Mouse (Mus musculus) forebrain, embryonic 12.5 days (tissue): ENCODE measurements around the gene 6030408B16Rik. TPM values are rescaled to one million over a fixed set of nuclear protein-coding genes. Genes with fewer than 3 reads are reported as not detected.

Source experiments
- ATAC-seq: fragments of 200-750 bp; cut with Nextera tagmentation; 2 replicates; pipeline ENCODE4 v1.8.0; 2017; ENCODE audit warnings: moderate TSS enrichment; ENCODE audit not compliant: low FRiP score
- H3K27ac ChIP-seq: fragments of 300-500 bp; sonication (generic); 2 replicates; pipeline ENCODE4 v1.5.1; 2016; ENCODE audit warnings: mild to moderate bottlenecking
- H3K27me3 ChIP-seq: fragments of 300-500 bp; sonication (generic); 2 replicates; pipeline ENCODE4 v1.6.1; 2016; ENCODE audit warnings: mild to moderate bottlenecking
- H3K36me3 ChIP-seq: fragments of 300-500 bp; sonication (generic); replicated peaks from 2 replicates; pipeline ENCODE4 v1.6.1; 2016; ENCODE audit warnings: mild to moderate bottlenecking
- H3K4me1 ChIP-seq: fragments of 300-500 bp; sonication (generic); 2 replicates; pipeline ENCODE4 v1.6.1; 2016
- H3K4me2 ChIP-seq: fragments of 300-500 bp; sonication (generic); 2 replicates; pipeline ENCODE4 v1.6.1; 2016; ENCODE audit warnings: mild to moderate bottlenecking, moderate library complexity
- H3K4me3 ChIP-seq: fragments of 300-500 bp; sonication (generic); replicated peaks from 2 replicates; pipeline ENCODE4 v1.5.1; 2016; ENCODE audit warnings: mild to moderate bottlenecking
- H3K9ac ChIP-seq: fragments of 300-500 bp; sonication (generic); 2 replicates; pipeline ENCODE4 v1.6.1; 2016; ENCODE audit warnings: mild to moderate bottlenecking
- H3K9me3 ChIP-seq: fragments of 300-500 bp; sonication (generic); 2 replicates; pipeline ENCODE4 v1.6.1; 2016
- WGBS: fragments of 180-500 bp; shearing (Covaris S2); methylation state at CpG from one replicate; pipeline ENCODE4 v1.1.7; 2016; 5-methylcytosine and 5-hydroxymethylcytosine counted together
- polyA plus RNA-seq: library from polyadenylated mRNA; unstranded; fragments of >200 nt; fragmentation: Nextera tagmentation; extraction: Ambion mirVana; gene quantifications from 2 replicates; pipeline ENCODE4 v1.2.1, GENCODE M21; 2016

6030408B16Rik gene
- polyA plus RNA-seq, 1 experiment from 2014 or later, result 0.27 TPM

DNA sequence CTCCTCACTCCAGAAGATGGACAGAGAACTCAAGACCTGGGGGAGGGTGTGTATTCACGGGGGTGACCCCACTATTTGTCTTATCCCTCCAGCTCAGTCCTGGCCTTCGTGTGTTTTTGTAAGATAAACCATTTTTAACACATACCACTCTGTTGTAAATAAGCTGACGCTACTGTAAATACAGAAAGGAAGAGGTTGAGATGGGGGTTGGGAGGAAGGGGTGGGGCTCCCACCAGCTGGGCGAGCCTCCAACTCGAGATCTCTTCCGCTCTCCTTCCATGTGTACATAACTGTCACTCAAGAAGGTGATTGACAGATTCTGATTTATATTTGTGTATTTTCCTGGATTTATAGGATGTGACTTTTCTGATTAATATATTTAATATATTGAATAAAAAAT is 18.6 kb upstream of the 6030408B16Rik start:
- no peak for ATAC-seq
- H3K4me2 ChIP-seq, result no peak overlapping the region
- peaks cover 16% of the 10 kb centered on the region for H3K4me1 ChIP-seq
- WGBS, result 85% methylated on average over 6 of the region's 6 CpGs
- H3K4me3 ChIP-seq, result no peak overlapping the region
- no peak overlapping the region for H3K27ac ChIP-seq
- no peaks in the 10 kb centered on the region for H3K27me3 ChIP-seq
- H3K36me3 ChIP-seq, result peaks cover 22% of the 10 kb centered on the region
- no peaks in the 10 kb centered on the region for H3K9me3 ChIP-seq
- H3K9ac ChIP-seq, result no peak overlapping the region

DNA sequence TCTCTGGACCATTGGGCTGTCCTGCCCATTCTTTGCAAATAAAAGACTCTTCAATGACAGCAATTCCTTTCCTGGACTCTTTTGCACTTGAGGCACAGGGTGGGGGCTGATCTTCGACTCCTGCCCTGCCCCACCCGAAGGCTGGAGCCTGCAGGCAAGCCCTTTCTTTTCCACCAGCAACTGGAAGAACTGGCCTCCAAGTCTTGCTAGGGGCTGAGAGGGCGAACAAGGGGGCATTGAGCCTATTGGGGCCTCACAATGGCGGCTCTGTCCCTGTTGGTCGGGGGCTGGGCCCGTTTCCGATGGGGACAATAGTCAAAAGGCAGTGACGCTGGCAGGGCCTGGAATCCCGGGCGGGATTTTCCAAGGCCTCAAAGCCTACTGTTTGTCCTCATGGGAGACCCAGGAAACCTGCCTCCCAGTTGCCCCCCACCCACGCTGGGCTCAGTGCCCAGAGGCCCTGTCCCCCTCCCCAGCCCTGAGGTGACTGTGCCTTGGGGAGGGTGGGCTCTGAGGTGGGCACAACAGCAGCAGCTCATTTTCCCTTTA is 15.6 kb upstream of the 6030408B16Rik start:
- H3K9ac ChIP-seq, result no peak overlapping the region
- H3K4me2 ChIP-seq, result no peak overlapping the region
- WGBS, result 11% methylated on average over 11 of the region's 11 CpGs
- H3K9me3 ChIP-seq, result no peaks in the 10 kb centered on the region
- no peak overlapping the region for H3K4me3 ChIP-seq
- ATAC-seq, result no peak
- H3K27me3 ChIP-seq, result no peaks in the 10 kb centered on the region
- H3K4me1 ChIP-seq, result peaks cover 16% of the 10 kb centered on the region
- H3K27ac ChIP-seq, result peak overlapping the region; percentile 63; the same call in 1 of the 2 replicates
- H3K36me3 ChIP-seq, result peaks cover 13% of the 10 kb centered on the region

DNA sequence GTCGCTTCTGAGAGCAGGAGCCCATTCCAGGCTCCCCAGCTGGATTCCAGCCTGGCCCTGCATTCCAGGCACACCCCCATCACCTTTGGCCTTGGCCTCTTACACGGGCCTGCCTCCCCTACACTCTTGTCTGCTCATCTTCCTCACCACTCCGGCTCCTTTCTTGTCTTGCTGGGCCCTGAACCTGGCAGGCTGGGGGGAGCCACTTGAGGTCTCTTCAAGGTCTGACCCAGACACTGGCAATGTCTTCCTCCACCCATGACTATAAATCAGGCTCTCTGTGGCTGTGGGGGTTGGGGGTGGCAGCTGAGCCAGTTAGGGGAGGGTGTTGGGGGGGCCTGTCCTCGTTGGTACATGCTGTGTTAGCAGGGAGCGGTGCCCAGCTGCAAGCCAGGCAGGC is 14.4 kb upstream of the 6030408B16Rik start:
- H3K9me3 ChIP-seq, result no peaks in the 10 kb centered on the region
- no peak overlapping the region for H3K4me3 ChIP-seq
- WGBS, result 65% methylated on average over 5 of the region's 5 CpGs
- H3K27me3 ChIP-seq, result no peaks in the 10 kb centered on the region
- peaks cover 16% of the 10 kb centered on the region for H3K4me1 ChIP-seq
- H3K27ac ChIP-seq, result no peak overlapping the region
- peaks cover under 1% of the 10 kb centered on the region; the same call in 1 of the 2 replicates for H3K36me3 ChIP-seq
- no peak for ATAC-seq
- H3K4me2 ChIP-seq, result no peak overlapping the region
- H3K9ac ChIP-seq, result no peak overlapping the region

DNA sequence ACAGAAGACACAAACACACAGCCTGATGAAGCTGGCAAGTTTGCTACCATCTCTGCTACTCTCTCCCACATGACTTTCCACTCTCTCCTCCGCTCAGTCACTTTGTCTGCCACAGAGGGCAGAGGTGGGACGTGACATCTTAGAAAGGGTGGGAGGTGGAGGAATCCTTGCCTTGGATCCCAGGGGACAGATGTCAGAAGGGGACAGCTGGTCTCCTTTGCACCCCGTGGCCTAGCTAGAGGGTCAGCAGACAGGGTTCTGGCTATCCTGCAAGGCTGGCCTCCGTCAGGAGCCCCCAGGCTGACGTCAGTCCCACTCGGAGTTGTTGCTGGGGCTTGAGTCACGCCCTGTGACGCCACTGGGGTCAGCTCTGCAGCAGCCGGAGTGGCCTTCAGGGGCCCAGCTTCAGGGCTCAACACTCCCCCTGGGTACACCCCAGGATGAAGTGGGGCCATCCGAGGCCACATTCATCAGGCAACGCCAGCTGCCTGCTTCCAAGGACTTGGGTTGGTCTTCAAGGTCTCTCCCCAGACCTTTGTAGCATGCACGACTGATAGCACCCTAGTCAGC is 13.5 kb upstream of the 6030408B16Rik start:
- Histone ChIP-seq H3K27me3 (no peaks in the 10 kb centered on the region), H3K9ac (no peak overlapping the region), H3K36me3 (no peaks in the 10 kb centered on the region), H3K4me2 (no peak overlapping the region), H3K4me3 (no peak overlapping the region), H3K4me1 (peaks cover 16% of the 10 kb centered on the region), H3K9me3 (no peaks in the 10 kb centered on the region), H3K27ac (no peak overlapping the region)
- 74% methylated on average over 12 of the region's 12 CpGs for WGBS
- ATAC-seq, result no peak

DNA sequence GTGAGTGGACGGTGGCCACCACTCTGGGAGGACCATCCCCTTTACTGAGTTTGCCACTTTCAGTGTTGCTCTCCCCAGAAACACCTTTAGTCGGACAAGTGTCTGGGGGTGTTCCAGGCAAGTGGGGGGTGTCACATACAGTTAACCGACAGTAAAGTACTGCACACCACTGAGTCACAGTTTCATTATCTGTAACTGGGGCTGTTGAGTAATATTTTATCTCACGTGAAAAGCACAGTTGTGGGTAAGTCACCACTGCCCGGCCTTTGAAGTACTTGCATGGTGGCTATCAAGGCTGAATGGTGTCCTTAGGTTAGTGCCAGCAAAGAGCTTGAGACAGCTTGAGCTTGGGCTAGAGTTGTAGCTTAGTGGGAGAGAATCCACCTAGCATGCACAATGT is 10.5 kb upstream of the 6030408B16Rik start:
- WGBS, result 82% methylated on average over 5 of the region's 5 CpGs
- H3K36me3 ChIP-seq, result peaks cover 13% of the 10 kb centered on the region
- H3K9me3 ChIP-seq, result no peaks in the 10 kb centered on the region
- ATAC-seq, result no peak
- H3K4me1 ChIP-seq, result peaks cover 22% of the 10 kb centered on the region
- H3K4me2 ChIP-seq, result no peak overlapping the region
- H3K9ac ChIP-seq, result no peak overlapping the region
- H3K27me3 ChIP-seq, result no peaks in the 10 kb centered on the region
- no peak overlapping the region for H3K27ac ChIP-seq
- H3K4me3 ChIP-seq, result no peak overlapping the region

DNA sequence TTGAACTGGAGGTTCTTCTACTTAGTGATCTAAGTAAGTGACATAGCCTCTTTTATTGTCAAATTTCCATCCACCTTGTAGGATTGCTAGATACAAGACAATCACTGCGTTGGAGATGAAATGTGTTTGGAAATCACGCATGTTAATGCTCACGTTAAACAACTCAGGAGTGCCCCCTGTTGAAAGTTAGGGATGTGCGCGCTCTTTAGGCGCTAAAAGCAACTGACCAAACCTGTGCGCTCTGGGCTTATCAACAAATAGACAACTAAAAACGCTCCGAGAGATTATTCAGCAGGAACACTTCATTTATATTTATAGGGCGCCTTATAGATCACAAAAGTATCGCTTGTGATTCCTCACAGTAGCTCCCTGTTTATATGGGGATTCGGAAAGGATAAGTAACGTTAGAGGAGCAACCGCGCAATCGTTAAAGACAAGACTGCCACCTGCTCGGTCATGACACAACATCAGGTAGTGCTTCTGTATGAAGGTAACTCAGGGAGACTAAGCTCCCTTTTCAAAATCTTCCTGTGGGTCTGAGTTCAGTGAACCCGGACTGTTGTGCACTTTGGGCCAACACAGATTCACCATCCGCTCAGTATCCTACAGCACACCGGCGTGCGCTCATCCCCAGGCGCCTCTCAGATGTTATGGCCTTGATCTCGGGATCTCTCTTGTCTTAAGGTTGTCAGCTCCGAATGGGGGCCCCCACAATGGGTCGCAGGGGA is 9.7 kb upstream of the 6030408B16Rik start:
- WGBS, result 2% methylated on average over 26 of the region's 26 CpGs
- Histone ChIP-seq H3K36me3 (peaks cover 21% of the 10 kb centered on the region), H3K4me3 (peak overlapping the region; percentile 81), H3K9ac (peak overlapping the region; percentile 87), H3K9me3 (no peaks in the 10 kb centered on the region), H3K4me1 (peaks cover 16% of the 10 kb centered on the region), H3K27me3 (no peaks in the 10 kb centered on the region), H3K4me2 (peak overlapping the region; percentile 79), H3K27ac (peak overlapping the region; percentile 21; the same call in 1 of the 2 replicates)
- peak; percentile 42 for ATAC-seq

DNA sequence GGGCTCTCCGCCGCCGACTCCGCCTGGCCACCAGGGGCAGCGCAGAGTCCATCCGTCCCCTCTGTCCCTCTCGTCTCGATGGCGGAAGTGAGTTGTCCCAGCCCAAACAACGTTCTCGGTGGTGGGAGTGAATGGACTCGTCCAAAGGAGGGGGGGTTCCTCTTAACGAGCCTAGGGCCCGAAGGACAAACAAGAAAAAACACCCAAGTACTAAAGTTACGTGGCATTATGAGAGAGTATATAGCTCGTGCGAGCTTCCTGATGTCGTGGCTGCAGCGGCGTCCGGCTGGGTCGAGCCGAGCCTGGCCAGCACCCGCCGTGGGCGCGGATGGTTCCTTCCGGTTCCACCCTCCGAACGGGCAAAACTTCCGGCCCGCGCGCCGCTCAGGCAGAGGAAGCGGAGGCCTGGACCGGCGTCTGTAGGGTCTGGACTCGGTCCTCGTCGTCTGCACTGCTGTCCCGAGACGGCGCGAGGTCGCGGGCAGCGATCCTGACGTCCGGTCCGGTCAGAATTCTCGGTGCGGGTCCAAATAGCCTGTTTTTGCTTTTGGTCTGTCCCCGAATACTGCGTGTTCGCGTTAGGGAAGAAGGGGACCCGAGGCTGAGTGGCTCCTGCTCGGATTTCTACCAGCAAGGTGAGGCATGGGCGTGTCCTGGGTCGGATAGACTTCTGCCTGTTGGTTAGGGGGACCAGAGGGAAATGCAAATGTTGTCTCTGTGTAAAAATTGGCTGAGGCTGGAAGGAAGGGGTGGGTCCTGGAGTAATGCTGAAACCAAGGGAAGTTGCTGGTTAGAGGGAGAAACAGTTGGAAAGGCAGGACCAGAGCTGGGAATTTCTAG is 8.9 kb upstream of the 6030408B16Rik start, which contains the start of gene Atg101:
Gene Atg101 (plus strand): TSS at position 362 of the 840 bp plus-strand sequence.
- WGBS, result under 1% methylated on average over 61 of the region's 61 CpGs
- ATAC-seq, result peak; percentile 94
- peak within 1 kb of the TSS; percentile 59 for H3K27ac ChIP-seq

DNA sequence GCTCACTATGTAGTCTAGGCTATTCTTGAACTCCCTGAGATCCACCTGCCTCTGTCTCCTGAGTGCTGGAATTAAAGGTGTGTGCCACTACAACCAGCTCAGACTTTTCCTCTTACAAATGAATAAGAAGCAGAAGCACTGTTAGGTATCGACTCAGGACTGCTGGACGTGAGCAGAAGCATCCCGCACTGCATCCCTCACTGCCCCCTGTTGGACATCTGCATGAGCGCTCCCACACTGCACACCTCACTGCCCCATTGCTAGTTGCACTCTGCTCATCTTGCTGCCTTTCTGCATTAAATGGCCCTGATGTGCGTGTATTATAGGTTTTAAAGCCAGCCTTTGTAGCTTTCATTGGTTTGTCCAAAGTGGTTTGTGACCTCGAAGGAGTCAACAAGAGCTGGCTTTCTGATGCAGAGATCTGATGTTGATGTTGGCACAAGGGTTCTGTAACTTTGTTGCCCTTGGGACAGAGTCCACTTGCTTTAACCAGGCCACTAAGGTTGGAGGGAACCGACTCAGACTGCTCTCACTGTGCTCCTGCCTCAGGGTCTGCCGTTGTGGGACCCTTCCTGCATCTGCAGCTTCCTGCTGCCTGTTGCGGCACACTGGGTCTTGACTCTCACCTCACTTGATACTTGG is 6.8 kb upstream of the 6030408B16Rik start:
- Histone ChIP-seq H3K4me2 (no peak overlapping the region), H3K27me3 (no peaks in the 10 kb centered on the region), H3K4me1 (peaks cover 16% of the 10 kb centered on the region), H3K4me3 (no peak overlapping the region), H3K9me3 (no peaks in the 10 kb centered on the region), H3K9ac (no peak overlapping the region), H3K36me3 (peaks cover 49% of the 10 kb centered on the region), H3K27ac (no peak overlapping the region)
- no peak for ATAC-seq
- WGBS, result 69% methylated on average over 9 of the region's 9 CpGs

More for the DNA sequence above, 8.9 kb upstream of the 6030408B16Rik start, which contains the start of gene Atg101:
- Histone ChIP-seq H3K4me2 (peak within 1 kb of the TSS; percentile 79), H3K4me3 (peak within 1 kb of the TSS; percentile 81), H3K9ac (peak within 1 kb of the TSS; percentile 87), H3K36me3 (peaks cover 27% of the 10 kb centered on the region), H3K9me3 (no peaks in the 10 kb centered on the region), H3K27me3 (no peaks in the 10 kb centered on the region), H3K4me1 (peaks cover 16% of the 10 kb centered on the region)

DNA sequence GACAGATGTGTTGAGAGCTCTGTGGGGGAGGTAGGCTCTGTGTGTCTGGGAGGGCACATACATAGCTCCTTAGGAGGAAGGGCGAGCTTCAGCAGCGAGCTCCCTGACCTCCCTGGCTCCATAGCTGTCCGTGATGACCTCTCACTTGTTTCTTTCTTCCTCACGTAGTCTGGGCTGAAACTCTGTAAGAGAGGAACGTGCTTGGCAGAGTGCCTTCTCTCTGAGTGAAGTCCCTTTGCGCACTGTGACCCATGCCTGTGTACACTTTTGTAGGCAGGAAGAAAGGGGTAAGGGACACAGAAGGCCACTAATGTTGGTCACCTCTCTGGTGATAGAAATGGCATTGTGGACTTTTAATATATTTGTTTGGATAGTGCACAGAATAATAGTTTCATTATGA is 5.7 kb upstream of the 6030408B16Rik start:
- peaks cover 16% of the 10 kb centered on the region for H3K4me1 ChIP-seq
- no peaks in the 10 kb centered on the region for H3K9me3 ChIP-seq
- ATAC-seq, result no peak
- WGBS, result 93% methylated on average over 6 of the region's 6 CpGs
- peaks cover 60% of the 10 kb centered on the region for H3K36me3 ChIP-seq
- no peaks in the 10 kb centered on the region for H3K27me3 ChIP-seq
- H3K9ac ChIP-seq, result no peak overlapping the region
- H3K4me3 ChIP-seq, result no peak overlapping the region
- no peak overlapping the region for H3K27ac ChIP-seq
- H3K4me2 ChIP-seq, result no peak overlapping the region

DNA sequence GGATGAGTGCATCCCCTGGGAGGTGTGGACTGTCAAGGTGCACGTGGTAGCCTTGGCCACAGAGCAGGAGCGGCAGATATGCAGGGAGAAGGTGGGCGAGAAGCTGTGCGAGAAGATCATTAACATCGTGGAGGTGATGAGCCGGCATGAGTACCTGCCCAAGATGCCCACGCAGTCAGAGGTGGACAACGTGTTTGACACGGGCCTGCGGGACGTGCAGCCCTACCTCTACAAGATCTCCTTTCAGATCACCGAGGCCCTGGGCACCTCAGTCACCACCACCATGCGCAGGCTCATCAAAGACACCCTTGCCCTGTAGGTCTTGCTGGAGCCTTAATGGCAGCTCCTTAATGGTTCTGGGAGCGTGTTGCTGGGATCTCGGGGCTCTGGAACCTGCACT is 2.7 kb upstream of the 6030408B16Rik start:
- Histone ChIP-seq H3K4me2 (no peak overlapping the region), H3K4me1 (peaks cover 8% of the 10 kb centered on the region), H3K36me3 (peaks cover 63% of the 10 kb centered on the region), H3K27me3 (no peaks in the 10 kb centered on the region), H3K4me3 (no peak overlapping the region), H3K27ac (no peak overlapping the region), H3K9ac (no peak overlapping the region), H3K9me3 (no peaks in the 10 kb centered on the region)
- no peak for ATAC-seq
- WGBS, result 96% methylated on average over 15 of the region's 15 CpGs

DNA sequence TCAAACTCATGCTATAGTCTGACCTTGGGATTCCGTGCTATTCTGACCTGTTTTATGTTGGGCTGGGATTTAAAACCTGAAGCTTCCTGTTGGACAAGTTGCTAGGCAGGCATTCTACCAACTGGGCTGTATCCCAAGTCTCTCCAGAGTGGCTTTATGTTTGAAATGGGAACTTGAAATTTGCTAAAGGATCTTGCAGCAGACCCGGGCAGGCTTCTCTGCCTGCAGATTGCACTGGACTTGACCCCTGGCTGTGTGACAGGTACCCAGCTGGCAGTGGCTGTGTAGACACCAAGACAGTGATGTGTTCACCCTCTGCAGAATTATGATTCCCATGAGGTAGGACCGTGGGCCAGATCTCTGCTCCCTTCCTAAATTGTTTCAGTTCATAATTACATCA is 1.0 kb upstream of the 6030408B16Rik start:
- Histone ChIP-seq H3K9ac (no peak overlapping the region), H3K4me3 (no peak overlapping the region), H3K36me3 (peaks cover 55% of the 10 kb centered on the region), H3K27me3 (no peaks in the 10 kb centered on the region), H3K4me1 (no peaks in the 10 kb centered on the region), H3K27ac (no peak overlapping the region), H3K4me2 (no peak overlapping the region), H3K9me3 (no peaks in the 10 kb centered on the region)
- 86% methylated on average over 3 of the region's 3 CpGs for WGBS
- no peak for ATAC-seq
